Mouse (Mus musculus): Measurements from ENCODE around the gene Trim25. TPM values are rescaled to one million over a fixed set of nuclear protein-coding genes. Genes with fewer than 3 reads are reported as not detected.

The Trim25 gene
- polyA plus RNA-seq, 1 experiment from 2014 or later = 13.4 TPM

DNA sequence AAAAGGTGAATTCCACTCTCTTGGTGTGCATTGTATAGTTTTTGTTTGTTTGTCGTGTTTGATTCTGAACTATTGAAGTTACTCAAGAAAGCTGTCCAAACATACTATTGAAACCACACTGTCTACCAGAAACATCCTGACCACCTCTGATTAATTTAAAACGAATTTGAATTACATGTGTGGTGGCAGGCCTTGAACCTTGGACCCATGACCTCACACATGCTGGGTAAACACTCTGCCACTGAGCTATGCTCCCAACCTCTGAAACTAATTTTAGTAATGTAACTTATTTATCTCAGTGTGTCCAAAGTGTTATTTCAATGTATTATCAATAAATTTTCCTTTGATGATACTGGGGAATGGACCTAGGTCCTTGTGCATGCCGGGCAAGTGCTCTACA, 8.4 kb downstream of the Trim25 start:
- Histone ChIP-seq H3K27me3 (ENCODE audit: insufficient read depth, low read length) (no peaks in the 10 kb centered on the region), H3K9ac (no peak overlapping the region), H3K4me3 (ENCODE audit: low read depth, low read length) (no peak overlapping the region), H3K4me2 (no peak overlapping the region), H3K9me3 (ENCODE audit: low read depth, low read length) (no peaks in the 10 kb centered on the region), H3K27ac (ENCODE audit: low read depth) (no peak overlapping the region), H3K4me1 (ENCODE audit: insufficient read depth) (peaks cover 5% of the 10 kb centered on the region; the same call in 1 of the 2 replicates), H3K36me3 (ENCODE audit: insufficient read depth) (peaks cover 23% of the 10 kb centered on the region)
- 75% methylated on average over 3 of the region's 3 CpGs for WGBS
- no peak for DNase-seq
- TF ChIP-seq CTCF (IDR thresholded peaks at IDR 0.05; ENCODE audit: low read depth) = no peak
- no peak for ATAC-seq (ENCODE audit: insufficient read depth)

DNA sequence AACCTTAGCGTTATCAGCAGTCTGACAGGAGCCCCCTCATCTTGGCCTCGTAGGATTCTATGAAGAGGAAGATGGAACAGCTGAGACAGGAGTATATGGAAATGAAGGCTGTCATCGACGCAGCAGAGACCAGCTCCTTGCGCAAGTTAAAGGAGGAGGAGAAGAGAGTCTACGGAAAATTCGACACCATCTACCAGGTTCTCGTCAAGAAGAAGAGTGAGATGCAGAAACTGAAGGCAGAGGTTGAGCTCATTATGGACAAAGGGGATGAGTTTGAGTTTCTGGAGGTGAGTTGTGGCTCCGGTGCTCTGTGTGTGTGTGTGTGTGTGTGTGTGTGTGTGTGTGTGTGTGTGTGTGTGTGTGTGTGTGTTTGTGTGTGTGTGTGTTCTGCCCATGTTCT, 9.9 kb downstream of the Trim25 start:
- H3K4me3 ChIP-seq (ENCODE audit: low read depth, low read length) = no peak overlapping the region
- no peak overlapping the region for H3K9ac ChIP-seq
- WGBS = 84% methylated on average over 9 of the region's 9 CpGs
- H3K27ac ChIP-seq (ENCODE audit: low read depth) = no peak overlapping the region
- no peak for DNase-seq
- H3K9me3 ChIP-seq (ENCODE audit: low read depth, low read length) = no peaks in the 10 kb centered on the region
- ATAC-seq (ENCODE audit: insufficient read depth) = no peak
- no peaks in the 10 kb centered on the region for H3K27me3 ChIP-seq (ENCODE audit: insufficient read depth, low read length)
- peaks cover 36% of the 10 kb centered on the region for H3K36me3 ChIP-seq (ENCODE audit: insufficient read depth)
- no peak for TF ChIP-seq CTCF (IDR thresholded peaks at IDR 0.05; ENCODE audit: low read depth)
- no peaks in the 10 kb centered on the region for H3K4me1 ChIP-seq (ENCODE audit: insufficient read depth)
- H3K4me2 ChIP-seq = no peak overlapping the region

DNA sequence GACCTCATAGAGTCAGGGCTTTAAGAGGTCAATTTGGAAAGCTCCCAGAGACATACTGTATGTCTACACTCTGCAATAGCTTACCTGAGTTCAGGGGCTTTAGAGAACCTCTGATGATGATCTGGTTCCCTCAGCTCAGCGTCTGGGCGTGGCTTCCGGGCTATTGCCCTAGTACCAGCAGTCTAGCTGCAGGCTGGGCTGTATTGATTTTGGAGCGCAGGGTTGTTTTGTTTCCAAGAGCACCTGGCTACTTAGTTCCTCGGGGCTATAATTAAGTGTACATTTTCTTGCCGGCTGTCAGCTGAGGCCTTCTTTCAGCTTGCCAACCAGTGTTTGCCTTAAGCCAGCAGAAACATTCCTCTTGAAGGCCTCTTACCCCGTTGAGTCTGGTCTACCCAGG, 10.3 kb downstream of the Trim25 start:
- Histone ChIP-seq H3K36me3 (ENCODE audit: insufficient read depth) (peaks cover 36% of the 10 kb centered on the region), H3K4me1 (ENCODE audit: insufficient read depth) (no peaks in the 10 kb centered on the region), H3K9ac (no peak overlapping the region), H3K4me3 (ENCODE audit: low read depth, low read length) (no peak overlapping the region), H3K4me2 (no peak overlapping the region), H3K27ac (ENCODE audit: low read depth) (no peak overlapping the region), H3K9me3 (ENCODE audit: low read depth, low read length) (no peaks in the 10 kb centered on the region), H3K27me3 (ENCODE audit: insufficient read depth, low read length) (no peaks in the 10 kb centered on the region)
- 67% methylated on average over 7 of the region's 7 CpGs for WGBS
- ATAC-seq (ENCODE audit: insufficient read depth) = no peak
- peak; percentile 11 for DNase-seq
- no peak for TF ChIP-seq CTCF (IDR thresholded peaks at IDR 0.05; ENCODE audit: low read depth)

GRCm38 (mm10) chr11:89012241-89012640, 13.1 kb downstream of the Trim25 start:
- Histone ChIP-seq H3K4me3 (ENCODE audit: low read depth, low read length) (no peak overlapping the region), H3K36me3 (ENCODE audit: insufficient read depth) (peaks cover 41% of the 10 kb centered on the region), H3K4me2 (no peak overlapping the region), H3K27me3 (ENCODE audit: insufficient read depth, low read length) (no peaks in the 10 kb centered on the region), H3K4me1 (ENCODE audit: insufficient read depth) (no peaks in the 10 kb centered on the region), H3K27ac (ENCODE audit: low read depth) (no peak overlapping the region), H3K9me3 (ENCODE audit: low read depth, low read length) (no peaks in the 10 kb centered on the region), H3K9ac (no peak overlapping the region)
- WGBS = 84% methylated on average over 5 of the region's 5 CpGs
- no peak for TF ChIP-seq CTCF (IDR thresholded peaks at IDR 0.05; ENCODE audit: low read depth)
- ATAC-seq (ENCODE audit: insufficient read depth) (no peak), DNase-seq (no peak)

GRCm38 (mm10) chr11:89017514-89018182, 18.5 kb downstream of the Trim25 start:
- H3K9me3 ChIP-seq (ENCODE audit: low read depth, low read length) = no peaks in the 10 kb centered on the region
- 76% methylated on average over 9 of the region's 9 CpGs for WGBS
- DNase-seq (no peak), ATAC-seq (ENCODE audit: insufficient read depth) (no peak)
- no peaks in the 10 kb centered on the region; the same call in 1 of the 2 replicates for H3K4me1 ChIP-seq (ENCODE audit: insufficient read depth)
- H3K9ac ChIP-seq = no peak overlapping the region
- peaks cover 24% of the 10 kb centered on the region for H3K36me3 ChIP-seq (ENCODE audit: insufficient read depth)
- H3K27ac ChIP-seq (ENCODE audit: low read depth) = no peak overlapping the region
- no peak overlapping the region for H3K4me2 ChIP-seq
- no peak overlapping the region for H3K4me3 ChIP-seq (ENCODE audit: low read depth, low read length)
- H3K27me3 ChIP-seq (ENCODE audit: insufficient read depth, low read length) = no peaks in the 10 kb centered on the region
- no peak for TF ChIP-seq CTCF (IDR thresholded peaks at IDR 0.05; ENCODE audit: low read depth)

- H3K9me3 ChIP-seq (ENCODE audit: low read depth, low read length) = no peaks in the 10 kb centered on the region
- peaks cover 12% of the 10 kb centered on the region for H3K36me3 ChIP-seq (ENCODE audit: insufficient read depth)
- DNase-seq (peak; percentile 44), ATAC-seq (ENCODE audit: insufficient read depth) (no peak)
- H3K27ac ChIP-seq (ENCODE audit: low read depth) = no peak overlapping the region
- 68% methylated on average over 9 of the region's 9 CpGs for WGBS
- no peak overlapping the region for H3K4me3 ChIP-seq (ENCODE audit: low read depth, low read length)
- H3K4me1 ChIP-seq (ENCODE audit: insufficient read depth) = peaks cover 6% of the 10 kb centered on the region
- peak; percentile 42 for TF ChIP-seq CTCF (IDR thresholded peaks at IDR 0.05; ENCODE audit: low read depth)
- H3K27me3 ChIP-seq (ENCODE audit: insufficient read depth, low read length) = no peaks in the 10 kb centered on the region
- H3K4me2 ChIP-seq = no peak overlapping the region
- H3K9ac ChIP-seq = no peak overlapping the region
Measured at GRCm38 (mm10) chr11:89020681-89021305, 21.6 kb downstream of the Trim25 start.

- no peak overlapping the region for H3K4me3 ChIP-seq (ENCODE audit: low read depth, low read length)
- no peak for ATAC-seq (ENCODE audit: insufficient read depth)
- H3K4me1 ChIP-seq (ENCODE audit: insufficient read depth) = peaks cover 6% of the 10 kb centered on the region
- H3K27ac ChIP-seq (ENCODE audit: low read depth) = no peak overlapping the region
- H3K4me2 ChIP-seq = no peak overlapping the region
- no peak for DNase-seq
- H3K27me3 ChIP-seq (ENCODE audit: insufficient read depth, low read length) = no peaks in the 10 kb centered on the region
- H3K9me3 ChIP-seq (ENCODE audit: low read depth, low read length) = no peaks in the 10 kb centered on the region
- H3K36me3 ChIP-seq (ENCODE audit: insufficient read depth) = peaks cover 4% of the 10 kb centered on the region
- 75% methylated on average over 7 of the region's 7 CpGs for WGBS
- no peak overlapping the region for H3K9ac ChIP-seq
- no peak for TF ChIP-seq CTCF (IDR thresholded peaks at IDR 0.05; ENCODE audit: low read depth)
Measured at GRCm38 (mm10) chr11:89021687-89022086, 22.5 kb downstream of the Trim25 start.
